Mouse (Mus musculus): Measurements from ENCODE around the gene Rad1.

GRCm38 (mm10) chr15:10441493-10441892, 44.3 kb upstream of the Rad1 start:
- TF ChIP-seq CTCF (IDR thresholded peaks at IDR 0.05; ENCODE audit: low read depth) (no peak), EP300 (IDR thresholded peaks at IDR 0.05; ENCODE audit: low read depth) (no peak)
